Mouse (Mus musculus) yolk sac, embryonic 10.5 days (tissue): ENCODE measurements at regions not wholly inside any gene's neighbourhood (a gene's known extent, or its start where the extent isn't known, plus 50 kb on each side); places are given as distances from the start of the nearest gene placed in this dataset.
"Not testable (repeated sequence)": the region's sequence is repeated elsewhere in the genome, so short reads cannot be mapped to it uniquely, and the experiment has no call there.

Experiments
- DNase-seq: peaks from one replicate; pipeline ENCODE4 v3.0.0-alpha.2; 2017; ENCODE audit warnings: low spot score

DNA sequence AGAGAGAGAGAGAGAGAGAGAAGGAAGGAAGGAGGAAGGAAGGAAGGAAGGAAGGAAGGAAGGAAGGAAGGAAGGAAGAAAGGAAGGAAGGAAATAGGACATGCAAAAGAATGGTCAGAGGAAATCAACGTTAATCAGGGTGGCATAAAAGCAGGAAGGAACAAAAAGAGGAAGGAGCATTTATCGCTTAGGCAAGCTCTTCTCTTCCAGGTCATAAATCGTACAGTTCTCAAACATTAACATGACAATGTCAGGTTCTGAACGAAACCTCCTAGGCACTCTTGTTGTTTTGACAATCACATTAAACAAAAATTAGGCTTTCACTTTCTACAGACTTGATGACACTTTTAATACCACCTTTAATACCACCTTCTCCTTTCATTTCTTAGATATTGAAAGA lies 594.0 kb downstream of the Efna5 start:
- no peak for DNase-seq

DNA sequence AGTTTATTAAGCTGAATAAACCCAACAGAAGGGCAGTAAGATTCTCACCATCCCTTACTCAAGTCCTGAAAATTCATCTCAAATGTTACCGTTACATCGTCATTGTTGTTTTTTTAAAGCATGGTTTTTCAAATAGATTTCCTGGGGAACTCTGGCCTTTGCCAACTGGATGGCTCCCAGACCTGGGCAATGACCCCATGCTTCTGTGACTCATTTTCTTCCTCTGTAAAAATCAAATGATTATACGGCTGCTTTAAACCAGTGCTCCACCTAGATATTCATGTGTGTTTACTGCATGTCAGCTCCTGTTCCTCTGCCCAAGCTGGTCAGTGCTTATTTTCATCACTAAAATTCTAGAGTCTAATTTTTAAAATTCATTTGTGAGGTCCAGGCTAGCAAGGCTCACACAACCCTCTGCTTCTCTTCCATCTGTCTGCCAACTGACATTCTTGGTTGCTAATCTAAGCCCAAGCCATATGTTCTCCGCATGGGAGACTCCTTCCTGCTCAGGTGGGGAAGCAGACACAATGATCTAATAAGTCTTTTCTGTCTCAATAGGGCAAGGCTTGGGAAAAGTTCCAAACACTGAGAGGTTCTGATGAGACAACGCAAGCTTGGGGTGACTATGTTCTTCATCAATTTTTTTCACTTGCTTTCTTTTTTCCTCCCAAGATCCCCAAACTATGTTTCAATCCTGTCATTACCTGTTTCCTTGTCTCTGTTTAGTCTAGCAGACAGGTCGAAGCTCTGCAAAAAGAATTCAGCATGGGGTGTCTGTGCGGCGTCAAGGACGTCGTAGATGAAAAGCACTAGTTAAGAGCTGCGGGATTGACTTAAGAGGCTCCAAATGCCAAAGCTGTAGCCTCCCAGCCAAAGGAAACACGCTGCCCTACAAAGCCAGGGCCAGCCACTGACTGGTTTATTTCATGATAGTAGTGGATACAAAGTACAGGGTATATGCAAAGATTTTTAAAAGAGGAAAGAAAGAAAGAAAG lies 594.7 kb downstream of the Efna5 start:
- DNase-seq: no peak

DNA sequence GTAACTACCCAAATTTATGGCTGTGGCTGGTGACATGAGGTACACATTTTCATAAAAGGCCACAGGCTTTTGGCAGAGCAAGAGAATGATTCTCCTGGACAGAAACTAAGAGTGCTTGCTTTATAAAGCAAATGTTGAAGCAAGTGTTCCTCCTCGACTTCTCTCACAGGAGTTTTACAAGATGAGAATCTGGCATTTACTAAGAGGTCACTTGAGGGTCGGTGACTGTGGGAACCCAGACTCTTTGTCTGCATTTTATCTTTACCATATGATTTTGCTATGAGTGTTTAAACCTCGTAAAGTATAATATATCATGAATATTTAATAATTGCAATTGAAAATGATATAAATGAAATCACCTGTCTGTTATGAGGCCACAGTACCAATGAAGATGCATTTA lies 600.9 kb downstream of the Efna5 start:
- DNase-seq: no peak

DNA sequence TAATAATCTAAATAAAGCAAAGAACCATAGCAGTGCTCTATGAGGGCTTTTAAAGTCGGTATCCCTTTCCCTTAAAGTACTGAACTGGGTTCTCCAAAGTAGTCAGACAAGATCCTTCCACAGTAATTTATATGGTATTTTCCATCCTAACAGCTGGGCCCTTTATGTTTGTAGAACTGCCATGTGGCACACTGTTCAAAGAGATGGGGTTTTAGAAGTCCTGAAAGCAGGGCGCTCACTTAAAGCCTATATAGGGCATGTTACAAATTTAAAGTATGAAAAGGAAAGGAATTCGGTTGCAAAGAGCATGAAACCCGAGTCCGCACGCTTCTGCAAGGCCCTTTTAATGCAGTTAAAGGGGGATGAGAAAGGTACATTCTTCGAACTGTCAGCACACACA lies 609.7 kb downstream of the Efna5 start:
- no peak for DNase-seq

DNA sequence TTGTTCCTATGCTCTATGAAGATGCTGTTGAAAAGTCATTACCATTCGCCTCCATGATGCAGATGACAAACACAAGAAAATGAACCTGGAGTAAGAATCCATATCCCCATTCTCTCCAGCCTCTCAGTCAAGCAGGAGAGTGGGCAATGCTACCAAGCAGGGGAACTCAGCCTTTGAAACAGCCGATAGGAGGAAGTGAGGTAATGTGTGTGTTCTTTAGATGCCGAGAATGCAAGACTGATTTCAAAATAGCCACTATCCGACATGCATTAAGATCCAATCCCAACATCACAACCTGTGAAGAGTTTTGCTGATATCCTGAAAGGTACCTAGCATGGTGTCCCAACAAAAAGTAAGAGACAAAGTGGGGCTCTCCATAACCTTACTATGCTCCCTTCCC lies 611.8 kb downstream of the Efna5 start:
- DNase-seq: no peak

DNA sequence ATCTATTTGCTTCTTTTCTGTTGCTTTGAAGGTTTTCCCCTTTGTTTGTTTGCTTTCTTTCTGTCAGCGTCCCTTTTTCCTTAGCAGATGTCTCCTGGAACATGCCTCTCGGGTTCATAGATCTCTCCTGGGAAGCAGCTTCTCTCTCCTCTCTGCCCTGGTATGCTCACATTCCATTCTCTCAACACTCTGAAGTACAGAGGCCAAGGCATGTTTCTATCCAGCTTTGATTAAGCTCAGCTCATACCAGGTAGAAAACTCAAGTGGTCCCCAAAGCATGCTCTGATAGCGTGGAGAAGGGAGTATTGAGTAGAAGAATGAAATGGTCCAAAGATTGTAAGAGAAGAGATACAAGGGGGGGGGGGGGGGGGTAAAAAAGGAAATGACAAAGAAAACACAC lies 627.7 kb downstream of the Efna5 start:
- no peak for DNase-seq

DNA sequence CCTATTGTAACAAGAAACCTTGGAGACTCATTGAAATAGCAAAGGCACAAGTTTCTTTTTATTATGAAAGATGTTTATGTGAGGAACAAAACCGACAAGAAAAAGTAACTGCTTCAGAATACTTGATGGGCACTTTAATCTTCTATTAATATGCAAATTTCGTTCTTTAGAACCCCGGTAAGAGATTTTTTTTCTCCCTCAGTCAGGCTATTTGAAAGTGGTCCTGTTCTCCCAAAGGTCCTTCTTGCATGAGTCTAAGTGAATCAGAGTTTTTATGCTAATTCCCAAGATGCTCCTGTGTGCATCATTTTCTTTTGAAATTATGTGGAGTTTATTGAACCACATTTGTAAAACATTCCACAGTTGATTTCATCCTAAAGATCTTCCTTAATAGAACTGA lies 633.1 kb downstream of the Efna5 start:
- DNase-seq: no peak

DNA sequence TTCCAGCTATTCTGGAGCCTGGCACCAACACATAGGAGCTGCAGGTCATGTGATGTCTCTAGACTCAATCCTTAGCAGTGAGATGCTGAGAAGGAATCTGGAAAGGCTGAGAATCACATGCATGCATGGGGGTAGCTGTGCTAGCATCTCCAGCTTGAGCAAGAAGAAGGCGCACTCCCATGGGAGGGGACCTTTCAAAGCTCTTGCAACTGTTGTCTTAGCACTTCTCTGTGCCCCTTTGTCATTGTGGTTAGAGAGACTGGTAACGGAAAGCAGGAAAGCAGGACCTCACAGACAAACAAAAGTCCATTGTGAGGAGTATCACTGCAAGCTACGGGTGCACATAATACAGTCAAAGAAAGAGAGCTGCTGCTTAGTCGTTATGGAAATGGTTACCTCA lies 634.5 kb downstream of the Efna5 start:
- DNase-seq: no peak

DNA sequence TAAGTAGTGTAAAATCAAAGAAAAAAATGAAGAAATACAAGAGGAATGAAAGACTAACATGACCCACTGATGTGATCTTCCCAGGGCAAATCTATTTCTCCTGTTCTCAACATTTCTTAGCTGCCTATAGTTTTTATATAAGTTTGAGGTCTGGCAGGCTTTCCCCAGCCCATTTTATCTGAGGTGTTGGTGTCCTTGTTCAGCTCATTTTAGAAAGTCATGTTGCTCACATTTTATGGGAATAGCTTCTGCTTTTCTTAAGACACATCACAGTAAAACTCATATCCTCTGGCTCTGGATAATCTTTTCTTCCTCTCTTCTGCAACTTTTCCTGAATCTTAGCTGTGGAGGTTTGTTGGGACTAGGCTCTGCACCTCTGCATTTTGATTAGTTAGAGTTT lies 650.2 kb downstream of the Efna5 start:
- DNase-seq: no peak

DNA sequence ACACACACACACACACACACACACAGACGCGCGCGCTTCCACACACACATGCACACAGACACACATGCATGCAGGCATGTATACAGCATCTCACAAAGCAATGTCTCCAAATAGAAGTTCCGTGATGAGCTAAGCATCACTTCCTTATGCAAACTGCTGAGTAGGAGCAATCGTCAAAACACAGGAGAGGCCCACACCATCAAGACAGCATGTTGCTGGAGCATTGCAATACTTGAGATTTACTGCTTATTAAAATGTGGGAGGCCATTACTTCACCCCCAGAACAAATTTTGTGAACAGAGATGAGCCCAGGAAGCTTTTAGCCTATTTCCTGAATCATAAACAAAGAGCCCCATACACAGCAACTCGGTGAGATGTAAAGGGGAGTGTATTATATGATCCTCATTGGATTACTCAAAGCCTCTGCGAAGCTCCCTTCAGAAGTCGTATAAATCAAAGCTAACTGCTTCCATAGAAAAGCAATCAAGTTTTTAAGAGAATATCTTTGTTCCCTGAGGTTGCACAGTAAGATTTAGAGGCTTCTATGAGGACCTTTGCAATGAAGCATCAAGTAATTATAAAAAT lies 670.6 kb downstream of the Efna5 start:
- DNase-seq: no peak

DNA sequence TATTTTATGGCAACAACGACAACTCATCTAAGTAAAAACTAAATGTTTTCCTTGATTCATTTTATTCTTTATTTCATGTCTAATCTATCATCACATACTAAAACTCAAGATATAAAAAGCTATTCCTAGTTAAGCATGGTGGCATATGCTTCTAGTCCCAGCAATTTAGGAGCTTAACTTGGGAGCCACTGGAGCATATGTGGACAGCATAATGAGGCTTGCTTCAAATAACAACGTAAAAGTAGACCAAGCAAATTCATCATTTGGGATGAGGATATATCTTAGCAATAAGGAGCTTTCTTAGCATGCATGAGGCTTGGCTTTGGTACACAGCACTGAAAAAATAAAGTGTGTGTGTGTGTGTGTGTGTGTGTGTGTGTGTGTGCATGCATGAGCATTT lies 678.5 kb downstream of the Efna5 start:
- DNase-seq: no peak

DNA sequence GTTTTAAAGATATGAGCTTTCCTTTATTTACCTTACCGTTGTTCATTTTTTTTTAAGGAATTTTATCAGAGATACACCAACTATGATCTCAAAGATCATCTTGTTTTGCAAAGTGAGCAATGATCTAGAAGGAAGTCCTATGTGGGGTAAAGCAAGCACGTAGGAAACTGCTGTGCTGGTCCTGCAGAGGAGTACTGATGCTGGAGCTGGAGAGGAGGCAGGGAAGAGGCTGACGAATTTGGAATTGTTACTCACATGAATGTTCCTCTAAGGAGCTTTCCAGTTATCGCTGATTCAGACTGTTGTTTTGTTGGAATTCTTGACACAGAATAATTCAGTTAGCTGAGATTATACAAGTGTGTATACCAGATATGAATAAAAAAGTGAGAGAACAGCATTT lies 680.6 kb downstream of the Efna5 start:
- DNase-seq: no peak

DNA sequence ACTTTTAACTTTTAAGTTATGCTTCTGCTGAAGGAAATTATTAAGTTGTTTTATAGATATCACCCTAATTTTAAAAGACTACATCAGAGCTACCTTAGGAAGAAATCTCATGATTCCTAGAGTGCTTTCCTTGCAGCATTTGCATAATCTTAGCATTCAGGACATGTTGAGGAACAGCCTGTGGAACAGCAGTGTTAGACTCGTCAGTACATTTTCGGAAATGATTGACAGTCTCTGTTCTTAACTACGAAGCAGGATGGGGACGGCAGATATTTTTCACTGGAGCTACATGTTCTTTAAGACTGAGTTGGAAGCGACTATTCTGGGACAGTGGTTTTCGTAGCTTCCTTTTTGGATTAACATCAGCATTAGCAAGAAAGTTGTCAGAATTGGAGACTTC lies 681.6 kb downstream of the Efna5 start:
- DNase-seq: no peak

DNA sequence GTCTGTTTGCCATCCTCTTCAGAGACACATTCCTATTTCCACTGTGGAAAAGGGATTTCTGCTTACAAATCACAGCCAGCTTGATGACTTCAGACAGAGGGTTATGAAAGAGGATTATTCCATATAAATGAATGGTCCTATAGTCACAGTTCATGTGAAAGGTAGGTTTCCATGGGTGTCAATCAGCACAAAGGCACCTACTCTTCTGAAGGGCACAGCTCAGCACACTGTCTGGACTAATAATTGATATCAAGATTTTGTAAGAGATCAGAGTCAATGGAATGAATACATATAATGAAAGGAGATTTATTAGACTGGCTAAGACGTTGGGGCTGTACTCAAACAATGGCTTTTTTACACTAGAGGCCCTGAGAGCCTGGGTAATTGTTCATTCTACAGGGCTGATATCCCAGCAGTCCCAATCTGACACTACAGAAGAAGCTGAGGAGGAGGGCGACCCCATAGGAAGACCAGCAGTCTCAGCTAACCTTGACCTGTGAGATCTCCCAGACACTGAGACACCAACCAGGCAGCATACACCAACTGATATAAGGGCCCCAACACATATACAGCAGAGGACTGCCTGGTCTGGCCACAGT lies 702.4 kb downstream of the Efna5 start:
- no peak for DNase-seq

DNA sequence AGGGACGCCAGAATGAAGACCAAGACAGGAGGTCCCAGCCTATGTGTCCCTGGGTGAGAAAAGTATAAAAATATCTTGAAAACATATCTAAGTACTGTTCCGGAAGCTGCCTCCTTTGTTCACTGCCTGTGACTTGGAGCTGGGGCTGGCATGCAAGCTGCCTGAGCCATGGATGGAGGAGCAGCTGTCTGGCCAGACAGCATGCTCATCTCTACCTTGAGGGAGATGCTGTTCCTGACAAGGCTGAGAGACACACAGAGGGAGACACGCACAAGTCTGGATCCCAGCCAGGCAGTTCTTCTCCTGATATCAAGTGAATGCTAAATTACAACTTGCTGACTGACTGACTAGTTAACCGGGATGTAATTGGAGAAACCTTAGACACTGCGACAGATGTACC lies 704.8 kb downstream of the Efna5 start:
- no peak for DNase-seq

DNA sequence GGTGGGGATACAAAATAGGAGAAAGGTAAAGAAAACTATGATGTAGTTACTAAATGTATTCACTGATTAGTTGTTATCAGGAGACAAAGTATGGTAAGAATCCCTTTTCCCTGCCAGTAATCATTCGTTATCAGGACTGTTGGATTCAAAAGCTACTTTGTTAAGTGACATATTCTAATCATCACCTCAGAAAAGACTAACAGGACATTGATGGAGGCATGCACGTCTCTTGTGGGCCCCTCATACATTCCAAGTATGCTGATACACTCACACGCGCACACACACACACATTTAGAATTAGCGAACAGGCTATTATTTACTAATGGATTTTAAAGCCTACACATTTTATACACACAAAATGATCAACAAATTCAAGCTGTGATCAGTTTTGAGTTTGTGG lies 708.8 kb downstream of the Efna5 start:
- DNase-seq: no peak

DNA sequence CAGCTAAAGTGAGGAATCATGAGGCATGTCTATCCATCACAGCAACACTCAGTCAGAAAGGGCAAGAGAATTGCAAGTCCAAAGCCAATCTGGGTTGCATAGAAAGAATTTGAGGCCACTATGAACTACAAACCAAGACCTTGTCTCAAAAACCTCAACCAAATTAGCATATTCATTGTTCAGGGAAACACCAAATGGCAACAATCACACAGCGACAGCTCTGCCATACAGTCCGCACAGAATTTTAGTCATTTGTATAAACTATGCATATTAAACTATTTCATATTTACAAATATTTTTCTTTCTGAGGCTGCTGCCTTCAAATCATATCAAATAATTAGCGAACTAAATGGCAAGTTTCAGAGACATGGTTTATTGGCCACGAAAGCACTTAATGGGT lies 709.6 kb downstream of the Efna5 start:
- DNase-seq: no peak

DNA sequence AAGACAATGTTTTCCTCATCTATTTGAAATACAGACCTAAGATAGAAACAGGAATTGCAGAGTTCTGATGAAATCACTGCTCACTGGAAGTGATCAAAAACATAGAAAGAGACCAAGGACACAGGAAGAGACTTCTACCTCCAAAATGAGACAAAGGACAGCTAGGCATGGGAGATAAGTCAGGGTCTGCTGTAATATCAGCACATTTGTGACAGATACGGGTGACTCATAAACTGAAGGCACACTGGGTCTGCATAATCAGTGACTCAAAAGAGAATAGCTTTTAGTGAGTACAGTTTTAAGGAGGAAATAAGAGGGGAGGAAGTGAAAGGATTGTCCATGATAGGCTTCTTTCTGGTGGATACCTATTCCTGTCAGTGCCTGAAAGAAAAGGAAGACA lies 719.7 kb downstream of the Efna5 start:
- DNase-seq: no peak

DNA sequence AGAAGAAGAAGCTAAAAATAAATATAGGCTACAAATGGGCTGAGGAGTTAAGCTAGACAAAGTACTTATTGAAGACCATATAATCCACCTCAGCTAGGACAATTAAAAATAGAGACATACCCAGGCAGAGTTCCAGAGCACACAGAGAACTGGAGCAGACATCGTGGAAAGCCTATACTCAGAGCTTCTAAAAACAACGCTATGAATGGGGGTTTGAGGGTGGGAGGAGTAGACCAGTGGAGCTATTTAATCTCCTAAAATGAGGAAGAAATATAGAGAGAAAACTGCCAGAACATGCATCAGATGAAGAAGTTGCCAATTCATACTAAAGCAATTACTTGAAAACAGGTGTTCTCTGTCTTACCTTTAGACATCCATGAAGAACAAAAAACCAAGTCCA lies 720.8 kb downstream of the Efna5 start:
- DNase-seq: no peak

DNA sequence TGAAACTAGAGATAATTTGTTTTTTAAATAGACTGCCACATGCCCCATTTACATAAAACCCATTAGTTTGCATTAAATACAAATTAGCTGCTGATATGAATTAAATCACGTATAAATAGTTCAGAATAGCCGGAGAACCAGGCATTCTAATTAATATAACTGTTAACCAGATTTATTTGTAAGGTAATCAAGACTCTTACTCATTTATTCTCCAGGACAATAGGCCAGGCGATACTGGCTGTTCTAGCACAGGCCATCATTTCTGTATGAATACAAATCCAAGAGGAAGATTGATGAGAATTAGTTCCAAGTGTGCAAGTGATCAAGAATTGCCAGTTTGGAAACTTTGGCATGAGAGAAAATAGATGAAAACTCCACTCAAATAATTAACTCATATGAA lies 746.1 kb downstream of the Efna5 start:
- no peak for DNase-seq

DNA sequence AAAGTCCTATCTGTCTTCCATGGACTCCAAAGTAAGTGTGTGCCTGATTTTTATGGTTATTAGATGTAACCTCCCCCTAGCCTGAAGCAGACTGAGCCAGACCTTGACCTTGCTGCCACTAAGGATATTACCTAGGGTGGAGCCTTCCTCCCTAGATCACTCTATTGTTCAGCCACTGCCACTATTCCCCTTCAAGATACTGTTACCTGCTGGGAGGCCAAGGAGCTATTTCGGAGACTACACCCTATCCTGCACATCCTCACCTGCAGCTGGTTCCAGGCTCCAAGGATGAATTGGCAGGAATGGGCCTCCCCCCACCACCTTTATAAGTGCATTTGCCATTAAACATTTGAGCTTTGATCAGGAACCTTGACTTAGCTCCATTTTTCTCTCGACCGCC lies 769.4 kb downstream of the Efna5 start:
- not testable (repeated sequence) for DNase-seq

DNA sequence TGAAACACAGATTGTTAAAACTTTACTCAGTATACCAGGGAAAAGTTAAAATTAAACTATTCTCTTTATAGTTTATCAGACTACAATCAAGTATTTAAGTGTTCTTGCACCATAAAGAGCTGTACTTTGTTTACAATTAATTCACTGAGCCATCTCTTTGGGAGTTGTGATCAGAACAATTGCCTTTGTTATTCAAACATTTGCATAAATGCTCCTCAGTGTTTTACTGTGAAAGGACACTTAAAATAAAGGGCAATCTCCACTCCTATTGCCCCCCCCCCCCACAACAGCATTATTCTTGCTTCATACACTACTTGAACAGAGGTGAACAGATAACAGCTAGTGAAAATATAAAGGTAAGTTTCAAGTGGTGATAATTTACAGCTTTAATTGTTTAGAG lies 772.1 kb downstream of the Efna5 start:
- no peak for DNase-seq

DNA sequence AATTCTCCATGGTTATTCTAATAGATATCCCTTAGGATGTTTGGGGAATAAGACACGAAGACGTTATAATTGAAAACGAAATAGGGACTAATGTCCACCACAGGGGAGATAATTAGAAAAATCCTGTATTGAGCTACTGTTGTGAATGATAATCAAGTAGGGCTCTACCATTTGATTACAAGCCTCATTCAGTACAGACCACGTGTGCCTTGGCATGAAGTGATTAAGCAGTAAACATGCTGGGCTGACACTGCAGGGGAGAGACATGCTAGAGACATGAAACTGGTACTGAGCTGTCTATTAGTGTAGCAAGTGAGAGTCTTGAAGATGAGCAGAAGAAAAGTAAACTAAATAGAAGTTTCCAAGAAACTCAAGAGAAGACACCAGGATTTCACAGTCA lies 797.8 kb downstream of the Efna5 start:
- no peak for DNase-seq
